Mouse (Mus musculus): Measurements from ENCODE around the gene Myocd.

DNA sequence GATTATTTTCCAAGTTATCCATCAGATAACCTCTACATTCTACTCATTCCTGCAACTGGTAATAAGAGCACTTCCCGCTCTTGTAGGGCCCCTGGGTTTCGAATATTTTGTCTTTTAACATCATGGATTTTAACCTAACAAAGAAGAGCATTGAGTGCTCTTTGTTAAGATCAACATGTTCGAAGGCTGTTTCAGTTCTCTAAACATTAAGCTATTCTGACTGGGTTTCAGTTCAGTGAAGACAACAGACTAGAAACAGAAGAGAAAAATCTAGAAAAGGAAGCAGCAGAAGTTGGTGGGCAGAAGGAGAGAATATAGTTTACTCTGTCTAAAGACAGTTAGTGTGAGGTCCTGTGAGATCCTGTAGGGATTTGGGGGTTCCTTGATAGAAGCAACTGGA lies 31.9 kb downstream of the Myocd start:
- TF ChIP-seq POLR2A (IDR thresholded peaks at IDR 0.05; ENCODE audit: borderline replicate concordance, control insufficient read depth, low read depth, low read length) (no peak), CTCF (IDR thresholded peaks at IDR 0.05; ENCODE audit: control insufficient read depth, insufficient read depth, low read length) (no peak)

All from bone marrow, adult 2 months (tissue).